Mouse (Mus musculus): Measurements from ENCODE around the gene Plagl1. TPM values are rescaled to one million over a fixed set of nuclear protein-coding genes. Genes with fewer than 3 reads are reported as not detected.
A peak's percentile ranks its signal among the peaks of the same experiment; 100 is the strongest.
"Not testable (repeated sequence)": the region's sequence is repeated elsewhere in the genome, so short reads cannot be mapped to it uniquely, and the experiment has no call there.

Plagl1 gene
- 138 and 157 TPM in 2 replicates for polyA plus RNA-seq (2015; fragmentation: Nextera tagmentation; extraction: Ambion mirVana)

GRCm38 (mm10) chr10:13060021-13060668 is at the start of gene Plagl1:
Gene Plagl1, plus strand, starts transcription at chr10:13060504.
- H3K36me3 ChIP-seq = no peaks in the 10 kb centered on the region
- peak within 1 kb of the TSS; percentile 21; the same call in 1 of the 2 replicates for H3K9ac ChIP-seq
- 63% methylated on average over 11 of the region's 11 CpGs for WGBS

GRCm38 (mm10) chr10:13014026-13014425 is 46.3 kb upstream of the Plagl1 start:
- Histone ChIP-seq H3K9ac (no peak overlapping the region), H3K9me3 (no peaks in the 10 kb centered on the region), H3K27ac (no peak overlapping the region), H3K4me2 (replicated peaks) (no peak overlapping the region), H3K4me1 (replicated peaks) (peaks cover 14% of the 10 kb centered on the region), H3K36me3 (no peaks in the 10 kb centered on the region), H3K4me3 (replicated peaks) (no peak overlapping the region), H3K27me3 (replicated peaks) (no peaks in the 10 kb centered on the region)
- no peak for ATAC-seq
- 71% methylated on average over 7 of the region's 7 CpGs for WGBS

More at GRCm38 (mm10) chr10:13060021-13060668, at the start of gene Plagl1:
- Histone ChIP-seq H3K4me3 (replicated peaks) (peak within 1 kb of the TSS; percentile 36), H3K9me3 (no peaks in the 10 kb centered on the region), H3K4me1 (replicated peaks) (peaks cover 7% of the 10 kb centered on the region), H3K4me2 (replicated peaks) (peak within 1 kb of the TSS; percentile 79), H3K27ac (no peak within 1 kb of the TSS), H3K27me3 (replicated peaks) (peaks cover 11% of the 10 kb centered on the region)
- no peak for ATAC-seq

- peak; percentile 71 for ATAC-seq
- WGBS = 23% methylated on average over 4 of the region's 4 CpGs
- H3K4me3 ChIP-seq (replicated peaks) = no peak overlapping the region
- H3K4me1 ChIP-seq (replicated peaks) = no peaks in the 10 kb centered on the region
- no peak overlapping the region for H3K9ac ChIP-seq
- H3K27ac ChIP-seq = no peak overlapping the region
- no peaks in the 10 kb centered on the region for H3K36me3 ChIP-seq
- no peaks in the 10 kb centered on the region for H3K27me3 ChIP-seq (replicated peaks)
- H3K9me3 ChIP-seq = no peaks in the 10 kb centered on the region
- no peak overlapping the region for H3K4me2 ChIP-seq (replicated peaks)
These were observed 43.7 kb upstream of the Plagl1 start for GRCm38 (mm10) chr10:13016573-13016972.

GRCm38 (mm10) chr10:13018510-13018909 is 41.8 kb upstream of the Plagl1 start:
- Histone ChIP-seq H3K27ac (no peak overlapping the region), H3K4me3 (replicated peaks) (no peak overlapping the region), H3K27me3 (replicated peaks) (no peaks in the 10 kb centered on the region), H3K9me3 (no peaks in the 10 kb centered on the region), H3K36me3 (no peaks in the 10 kb centered on the region), H3K4me1 (replicated peaks) (0 out of 2 replicates have a peak, but pooled peaks cover 4% of the 10 kb centered on the region), H3K9ac (no peak overlapping the region), H3K4me2 (replicated peaks) (no peak overlapping the region)
- ATAC-seq = no peak
- WGBS = 65% methylated on average over 7 of the region's 7 CpGs

GRCm38 (mm10) chr10:13019026-13019425 is 41.3 kb upstream of the Plagl1 start:
- no peak overlapping the region for H3K4me3 ChIP-seq (replicated peaks)
- H3K27ac ChIP-seq = no peak overlapping the region
- no peak overlapping the region for H3K9ac ChIP-seq
- no peak for ATAC-seq
- H3K36me3 ChIP-seq = no peaks in the 10 kb centered on the region
- H3K4me2 ChIP-seq (replicated peaks) = no peak overlapping the region
- H3K4me1 ChIP-seq (replicated peaks) = 0 out of 2 replicates have a peak, but pooled peaks cover 4% of the 10 kb centered on the region
- H3K27me3 ChIP-seq (replicated peaks) = no peaks in the 10 kb centered on the region
- H3K9me3 ChIP-seq = no peaks in the 10 kb centered on the region
- 80% methylated on average over 5 of the region's 5 CpGs for WGBS

GRCm38 (mm10) chr10:13022103-13022502 is 38.2 kb upstream of the Plagl1 start:
- Histone ChIP-seq H3K36me3 (no peaks in the 10 kb centered on the region), H3K4me1 (replicated peaks) (0 out of 2 replicates have a peak, but pooled peaks cover 4% of the 10 kb centered on the region), H3K9me3 (no peaks in the 10 kb centered on the region), H3K4me3 (replicated peaks) (no peak overlapping the region), H3K27me3 (replicated peaks) (no peaks in the 10 kb centered on the region), H3K4me2 (replicated peaks) (no peak overlapping the region), H3K9ac (no peak overlapping the region), H3K27ac (no peak overlapping the region)
- 78% methylated on average over 4 of the region's 4 CpGs for WGBS
- peak; percentile 78 for ATAC-seq

GRCm38 (mm10) chr10:13023985-13024384 is 36.3 kb upstream of the Plagl1 start:
- H3K4me2 ChIP-seq (replicated peaks); H3K4me3 ChIP-seq (replicated peaks); H3K9me3 ChIP-seq; H3K36me3 ChIP-seq; H3K27me3 ChIP-seq (replicated peaks); H3K4me1 ChIP-seq (replicated peaks); H3K9ac ChIP-seq; H3K27ac ChIP-seq; ATAC-seq: not testable (repeated sequence)
- 79% methylated on average over 3 of the region's 3 CpGs for WGBS

- Histone ChIP-seq H3K4me3 (replicated peaks) (no peak overlapping the region), H3K9ac (no peak overlapping the region), H3K27ac (no peak overlapping the region), H3K4me2 (replicated peaks) (no peak overlapping the region), H3K9me3 (no peaks in the 10 kb centered on the region), H3K4me1 (replicated peaks) (0 out of 2 replicates have a peak, but pooled peaks cover under 1% of the 10 kb centered on the region), H3K27me3 (replicated peaks) (no peaks in the 10 kb centered on the region), H3K36me3 (no peaks in the 10 kb centered on the region)
- WGBS = 84% methylated on average over 5 of the region's 5 CpGs
- ATAC-seq = no peak
These were observed 32.6 kb upstream of the Plagl1 start for GRCm38 (mm10) chr10:13027702-13028101.

- H3K9me3 ChIP-seq = no peaks in the 10 kb centered on the region
- 83% methylated on average over 1 of the region's 1 CpGs for WGBS
- H3K9ac ChIP-seq = no peak overlapping the region
- H3K4me1 ChIP-seq (replicated peaks) = no peaks in the 10 kb centered on the region
- H3K27ac ChIP-seq = no peak overlapping the region
- H3K4me3 ChIP-seq (replicated peaks) = no peak overlapping the region
- ATAC-seq = no peak
- no peak overlapping the region for H3K4me2 ChIP-seq (replicated peaks)
- no peaks in the 10 kb centered on the region for H3K36me3 ChIP-seq
- no peaks in the 10 kb centered on the region for H3K27me3 ChIP-seq (replicated peaks)
These were observed 32.1 kb upstream of the Plagl1 start for GRCm38 (mm10) chr10:13028215-13028614.

- H3K4me1 ChIP-seq (replicated peaks) = no peaks in the 10 kb centered on the region
These were observed 30.9 kb upstream of the Plagl1 start for GRCm38 (mm10) chr10:13029416-13029815.

GRCm38 (mm10) chr10:13035270-13035669 is 25.0 kb upstream of the Plagl1 start:
- Histone ChIP-seq H3K36me3 (no peaks in the 10 kb centered on the region), H3K4me3 (replicated peaks) (no peak overlapping the region), H3K27me3 (replicated peaks) (no peaks in the 10 kb centered on the region), H3K9me3 (no peaks in the 10 kb centered on the region), H3K4me2 (replicated peaks) (no peak overlapping the region), H3K4me1 (replicated peaks) (no peaks in the 10 kb centered on the region), H3K9ac (no peak overlapping the region), H3K27ac (no peak overlapping the region)
- ATAC-seq = no peak
- WGBS = 91% methylated on average over 3 of the region's 3 CpGs

More at GRCm38 (mm10) chr10:13029416-13029815, 30.9 kb upstream of the Plagl1 start:
- Histone ChIP-seq H3K9me3 (no peaks in the 10 kb centered on the region), H3K27ac (no peak overlapping the region), H3K36me3 (no peaks in the 10 kb centered on the region), H3K4me3 (replicated peaks) (no peak overlapping the region), H3K4me2 (replicated peaks) (no peak overlapping the region), H3K27me3 (replicated peaks) (no peaks in the 10 kb centered on the region), H3K9ac (no peak overlapping the region)
- no peak for ATAC-seq
- 87% methylated on average over 5 of the region's 5 CpGs for WGBS

- Histone ChIP-seq H3K9ac (no peak overlapping the region), H3K36me3 (no peaks in the 10 kb centered on the region), H3K27me3 (replicated peaks) (no peaks in the 10 kb centered on the region), H3K4me3 (replicated peaks) (no peak overlapping the region), H3K4me1 (replicated peaks) (no peaks in the 10 kb centered on the region), H3K27ac (no peak overlapping the region), H3K4me2 (replicated peaks) (no peak overlapping the region), H3K9me3 (no peaks in the 10 kb centered on the region)
- ATAC-seq = no peak
- WGBS = 75% methylated on average over 5 of the region's 5 CpGs
These were observed 20.6 kb upstream of the Plagl1 start for GRCm38 (mm10) chr10:13039637-13040174.

- H3K27me3 ChIP-seq (replicated peaks) = no peaks in the 10 kb centered on the region
- no peak overlapping the region for H3K4me3 ChIP-seq (replicated peaks)
- H3K9ac ChIP-seq = no peak overlapping the region
- ATAC-seq = no peak
- no peaks in the 10 kb centered on the region for H3K4me1 ChIP-seq (replicated peaks)
- no peak overlapping the region for H3K27ac ChIP-seq
- H3K36me3 ChIP-seq = no peaks in the 10 kb centered on the region
- no peaks in the 10 kb centered on the region for H3K9me3 ChIP-seq
- no peak overlapping the region for H3K4me2 ChIP-seq (replicated peaks)
- 91% methylated on average over 11 of the region's 11 CpGs for WGBS
These were observed 15.6 kb upstream of the Plagl1 start for GRCm38 (mm10) chr10:13044659-13045058.
